Mouse (Mus musculus) adrenal gland, postnatal 25 days (tissue): Measurements from ENCODE around the gene Ttc4. TPM values are rescaled to one million over a fixed set of nuclear protein-coding genes. Genes with fewer than 3 reads are reported as not detected.

ENCODE experiments used
- DNase-seq: peaks from one replicate; pipeline ENCODE4 v3.0.0; 2021; ENCODE audit warnings: mixed read lengths
- total RNA-seq: library from RNA; stranded (reverse); gene quantifications from 2 replicates; pipeline ENCODE4 v1.2.3, GENCODE M21; 2021

The Ttc4 gene
- total RNA-seq, 1 experiment from 2014 or later, result 32.6 TPM

DNA sequence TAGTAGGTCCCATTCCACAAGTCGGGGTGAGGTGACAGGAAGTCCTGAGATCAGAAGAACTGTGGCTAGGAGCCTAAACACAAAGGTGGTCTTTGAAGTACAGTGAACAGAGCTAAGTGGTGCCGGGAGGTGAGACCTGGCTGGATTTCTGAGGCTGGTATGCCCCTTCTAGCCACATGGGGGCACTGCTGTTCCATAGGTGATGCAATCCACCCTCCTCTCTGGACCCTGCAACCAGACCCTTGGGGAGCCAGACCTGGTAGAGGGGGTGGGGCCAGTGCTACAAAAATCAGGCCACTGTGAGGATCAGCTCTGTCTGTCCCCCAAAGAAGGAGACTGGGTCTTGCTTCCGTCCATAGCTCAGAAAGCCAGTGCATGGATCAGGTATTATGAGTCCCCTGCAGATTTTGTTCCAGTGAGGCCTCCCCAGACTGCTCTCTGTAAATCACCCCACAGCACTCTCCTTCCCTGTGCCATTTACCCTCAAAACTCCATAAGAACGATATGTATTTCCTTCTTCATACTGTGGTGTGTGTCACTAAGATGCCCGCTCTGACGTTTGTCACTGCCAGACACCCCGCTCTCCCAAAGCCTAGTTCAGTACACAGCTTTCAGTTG lies 64.5 kb downstream of the Ttc4 start:
- DNase-seq, result peak; percentile 58

DNA sequence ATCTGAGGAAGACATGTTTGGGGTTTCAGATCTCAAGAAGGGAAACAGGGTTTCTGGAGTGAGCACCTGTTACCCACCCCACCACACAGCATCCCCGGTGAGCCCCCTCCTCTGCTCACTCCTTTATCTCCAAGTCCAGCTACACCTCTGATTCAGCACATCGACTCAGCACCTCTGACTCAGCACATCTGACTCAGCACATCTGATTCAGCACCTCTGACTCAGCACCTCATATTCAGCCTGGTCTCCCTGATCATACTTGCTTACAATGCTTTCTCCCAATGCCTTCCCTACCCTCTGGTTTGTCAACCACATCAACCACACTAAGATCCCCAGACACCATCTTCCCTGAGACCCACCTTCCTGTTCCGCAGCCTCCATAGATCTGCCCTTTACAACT lies 65.2 kb downstream of the Ttc4 start:
- peak; percentile 55 for DNase-seq

DNA sequence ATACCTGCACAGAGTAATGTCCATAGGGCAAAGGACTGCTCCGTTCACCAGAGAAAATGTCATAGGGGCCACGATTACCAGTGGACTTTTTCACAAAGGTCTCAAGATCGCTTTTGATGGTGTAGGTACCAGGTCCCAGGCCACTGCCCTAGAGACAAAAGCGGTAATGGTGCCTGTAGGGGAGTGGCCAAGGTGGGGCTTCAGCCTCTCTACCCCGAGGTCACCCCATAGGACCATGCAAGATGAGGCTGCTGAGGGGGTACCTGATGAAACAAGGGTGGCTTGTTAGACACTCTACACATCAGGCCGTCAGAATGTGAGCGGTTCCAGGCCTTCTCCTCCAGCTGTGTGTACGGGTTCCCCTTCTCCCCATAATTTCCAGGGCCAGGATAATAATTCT lies 65.6 kb downstream of the Ttc4 start:
- DNase-seq, result no peak

Other genes starting within 250 kb of the Ttc4 start
- 0.21 TPM in 1 of 2 replicates, not detected in the other for gene Pcsk9, start 214.6 kb downstream of the Ttc4 start, total RNA-seq
- gene Bsnd, start 186.7 kb downstream of the Ttc4 start, total RNA-seq, result not detected in 2 replicates
- 428 and 448 TPM in 2 replicates for gene Dhcr24, start 117.9 kb downstream of the Ttc4 start, total RNA-seq
- not detected in 2 replicates for gene Lexm, start 61.7 kb downstream of the Ttc4 start, total RNA-seq
- gene Ttc22, start 56.5 kb downstream of the Ttc4 start, total RNA-seq, result not detected in 2 replicates
- 5.6 and 7.5 TPM in 2 replicates for gene Pars2, start 27.9 kb downstream of the Ttc4 start, total RNA-seq
- gene Mroh7, start 52.0 kb upstream of the Ttc4 start, total RNA-seq, result 2.3 and 2.6 TPM in 2 replicates
- gene Fam151a, start 54.9 kb upstream of the Ttc4 start, total RNA-seq, result 0.15 TPM in 1 of 2 replicates, not detected in the other
- gene Acot11, start 126.1 kb upstream of the Ttc4 start, total RNA-seq, result 32.5 and 50.9 TPM in 2 replicates
- 70.8 and 82.6 TPM in 2 replicates for gene Ssbp3, start 231.8 kb upstream of the Ttc4 start, total RNA-seq